Mouse (Mus musculus): Measurements from ENCODE around the gene Gm49405. TPM values are rescaled to one million over a fixed set of nuclear protein-coding genes. Genes with fewer than 3 reads are reported as not detected.
A peak's percentile ranks its signal among the peaks of the same experiment; 100 is the strongest.
"Not testable (repeated sequence)": the region's sequence is repeated elsewhere in the genome, so short reads cannot be mapped to it uniquely, and the experiment has no call there.

Gene Gm49405
- polyA plus RNA-seq, 1 experiment from 2014 or later, result 3.4 TPM

DNA sequence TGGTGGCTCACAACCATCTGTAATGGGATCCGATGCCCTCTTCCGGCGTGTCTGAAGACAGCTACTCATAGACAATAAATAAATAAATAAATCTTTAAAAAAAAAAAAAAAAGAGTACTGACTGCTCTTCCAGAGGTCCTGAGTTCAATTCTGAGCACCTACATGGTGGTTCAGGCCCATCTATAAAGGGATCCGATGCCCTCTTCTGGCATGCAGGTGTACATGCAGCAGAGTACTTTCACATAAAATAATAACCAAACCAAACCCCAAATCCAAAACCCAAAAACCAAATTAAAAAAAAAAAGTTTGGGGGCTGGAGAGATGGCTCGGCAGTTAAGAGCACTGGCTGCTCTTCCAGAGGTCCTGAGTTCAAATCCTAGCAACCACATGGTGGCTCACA is 48.6 kb downstream of the Gm49405 start:
- H3K27me3 ChIP-seq (ENCODE audit: control insufficient read depth, insufficient read depth, low read length); H3K4me3 ChIP-seq (replicated peaks; ENCODE audit: low read length); H3K4me1 ChIP-seq (replicated peaks; ENCODE audit: control insufficient read depth, insufficient read depth, low read length); DNase-seq (ENCODE audit: low spot score); H3K27ac ChIP-seq; H3K9ac ChIP-seq; H3K36me3 ChIP-seq (replicated peaks; ENCODE audit: control insufficient read depth, insufficient read depth); H3K4me2 ChIP-seq (replicated peaks); H3K9me3 ChIP-seq (ENCODE audit: control insufficient read depth, low read length); ATAC-seq (ENCODE audit: low FRiP score): not testable (repeated sequence)
- WGBS, result 89% methylated on average over 5 of the region's 5 CpGs

DNA sequence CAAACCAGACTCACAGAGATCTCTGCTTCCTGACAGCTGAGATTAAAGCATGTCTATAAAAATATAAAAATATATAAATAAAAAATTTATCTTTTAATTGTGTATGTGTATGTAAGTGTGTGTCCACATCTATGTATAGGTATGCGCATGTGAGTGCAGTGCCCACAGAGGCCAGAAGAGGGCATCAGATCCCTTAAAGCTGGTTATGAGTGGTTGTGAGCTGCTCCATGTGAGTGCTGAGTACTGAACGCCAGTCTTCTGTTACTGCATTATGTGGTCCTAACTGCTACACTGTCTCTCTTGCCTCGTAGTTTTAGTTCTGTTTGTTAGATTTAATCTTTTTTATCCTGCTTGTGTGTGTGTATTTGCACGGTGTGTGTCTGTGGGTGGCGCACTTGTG is 50.6 kb downstream of the Gm49405 start:
- Histone ChIP-seq H3K9me3 (ENCODE audit: control insufficient read depth, low read length) (no peaks in the 10 kb centered on the region), H3K27me3 (ENCODE audit: control insufficient read depth, insufficient read depth, low read length) (no peaks in the 10 kb centered on the region), H3K36me3 (replicated peaks; ENCODE audit: control insufficient read depth, insufficient read depth) (no peaks in the 10 kb centered on the region), H3K4me3 (replicated peaks; ENCODE audit: low read length) (no peak overlapping the region), H3K27ac (no peak overlapping the region), H3K4me2 (replicated peaks) (no peak overlapping the region), H3K9ac (no peak overlapping the region), H3K4me1 (replicated peaks; ENCODE audit: control insufficient read depth, insufficient read depth, low read length) (no peaks in the 10 kb centered on the region)
- 96% methylated on average over 5 of the region's 5 CpGs for WGBS
- DNase-seq (ENCODE audit: low spot score), result no peak
- ATAC-seq (ENCODE audit: low FRiP score), result no peak

DNA sequence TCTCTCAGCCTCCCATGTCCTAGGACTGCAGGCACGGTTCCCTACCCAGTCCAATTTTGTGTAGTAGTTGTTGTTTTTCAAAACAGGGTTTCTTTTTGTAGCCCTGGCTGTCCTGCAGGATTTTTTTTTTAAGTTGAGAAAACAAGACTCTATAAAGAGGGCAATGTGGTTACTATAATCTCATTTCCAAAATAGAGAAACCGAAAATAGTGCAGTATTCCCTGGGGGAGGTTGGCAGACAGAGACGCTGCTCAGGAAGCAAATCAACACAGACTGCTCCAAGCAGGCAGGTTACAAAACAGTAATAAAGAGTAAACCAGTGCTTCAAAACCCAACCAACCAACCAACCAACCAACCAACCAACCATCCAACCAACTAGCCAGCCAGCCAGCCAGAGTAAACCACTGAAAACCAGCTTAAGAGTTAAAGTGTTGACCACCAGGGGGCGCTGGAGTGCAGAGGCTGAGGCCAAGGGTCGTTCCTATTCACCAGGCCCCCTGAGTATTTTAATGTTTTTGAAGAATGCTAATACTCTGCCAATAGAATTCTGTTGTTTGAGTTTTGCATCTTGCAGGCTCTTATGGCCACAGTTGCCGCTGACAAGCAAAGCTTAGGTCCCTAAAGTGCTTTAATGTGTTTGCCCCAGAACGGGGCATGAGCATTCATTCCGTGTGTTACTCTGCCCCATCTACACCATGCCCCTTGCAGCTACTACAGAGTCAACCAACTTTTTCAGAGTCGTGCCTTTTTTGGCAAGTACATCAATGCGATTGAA is 51.5 kb downstream of the Gm49405 start:
- no peaks in the 10 kb centered on the region for H3K9me3 ChIP-seq (ENCODE audit: control insufficient read depth, low read length)
- no peaks in the 10 kb centered on the region for H3K27me3 ChIP-seq (ENCODE audit: control insufficient read depth, insufficient read depth, low read length)
- no peak overlapping the region for H3K4me2 ChIP-seq (replicated peaks)
- no peaks in the 10 kb centered on the region for H3K4me1 ChIP-seq (replicated peaks; ENCODE audit: control insufficient read depth, insufficient read depth, low read length)
- H3K4me3 ChIP-seq (replicated peaks; ENCODE audit: low read length), result no peak overlapping the region
- ATAC-seq (ENCODE audit: low FRiP score), result no peak
- DNase-seq (ENCODE audit: low spot score), result peak; percentile 65
- no peaks in the 10 kb centered on the region for H3K36me3 ChIP-seq (replicated peaks; ENCODE audit: control insufficient read depth, insufficient read depth)
- no peak overlapping the region for H3K27ac ChIP-seq
- no peak overlapping the region for H3K9ac ChIP-seq
- WGBS, result 56% methylated on average over 10 of the region's 10 CpGs

DNA sequence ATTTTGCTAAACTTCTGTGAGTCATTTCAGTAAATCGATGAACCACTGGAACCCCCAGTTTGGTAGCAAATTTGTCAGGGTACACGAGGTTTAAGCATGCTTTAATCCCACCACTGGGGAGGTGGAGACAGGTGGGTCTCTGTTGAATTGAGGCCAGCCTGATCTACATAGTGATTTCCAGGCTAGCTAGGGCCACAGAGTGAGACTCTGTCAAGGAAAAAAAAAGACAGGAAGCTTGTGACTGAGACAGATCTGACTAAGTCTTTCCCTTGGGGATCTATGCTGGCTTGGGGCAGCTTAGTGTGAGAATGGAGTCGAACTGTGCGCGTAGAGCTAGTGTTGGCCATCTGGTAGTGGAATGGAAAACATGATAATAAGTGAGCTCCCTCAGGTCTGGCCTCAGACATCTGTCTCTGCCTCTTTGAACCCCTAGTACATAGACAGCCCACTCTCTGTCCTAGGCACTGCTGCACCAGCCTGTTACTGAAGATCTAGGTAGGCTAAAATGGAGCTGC is 52.1 kb downstream of the Gm49405 start:
- Histone ChIP-seq H3K27ac (no peak overlapping the region), H3K4me3 (replicated peaks; ENCODE audit: low read length) (no peak overlapping the region), H3K36me3 (replicated peaks; ENCODE audit: control insufficient read depth, insufficient read depth) (no peaks in the 10 kb centered on the region), H3K4me1 (replicated peaks; ENCODE audit: control insufficient read depth, insufficient read depth, low read length) (no peaks in the 10 kb centered on the region), H3K9ac (no peak overlapping the region), H3K27me3 (ENCODE audit: control insufficient read depth, insufficient read depth, low read length) (no peaks in the 10 kb centered on the region), H3K4me2 (replicated peaks) (no peak overlapping the region), H3K9me3 (ENCODE audit: control insufficient read depth, low read length) (no peaks in the 10 kb centered on the region)
- 71% methylated on average over 5 of the region's 5 CpGs for WGBS
- DNase-seq (ENCODE audit: low spot score), result no peak
- no peak for ATAC-seq (ENCODE audit: low FRiP score)

DNA sequence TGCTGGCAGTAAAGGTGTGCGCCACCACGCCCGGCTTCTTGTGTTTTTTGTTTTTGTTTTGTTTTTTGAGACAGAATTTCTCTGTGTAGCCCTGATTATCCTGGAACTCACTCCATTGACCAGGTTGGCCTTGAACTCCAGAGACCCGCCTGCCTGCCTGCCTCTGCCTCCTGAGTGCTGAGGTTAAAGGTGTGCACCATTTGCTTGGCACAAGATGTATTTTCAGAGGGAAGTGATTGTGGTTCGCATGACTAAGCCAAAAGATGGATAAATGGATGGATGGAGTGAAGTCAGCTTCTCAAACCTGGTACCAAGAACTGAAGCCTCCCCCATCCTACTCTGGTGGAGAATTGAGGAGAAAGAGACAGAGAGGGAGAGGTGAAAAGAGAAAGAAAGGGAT is 54.2 kb downstream of the Gm49405 start:
- 89% methylated on average over 5 of the region's 5 CpGs for WGBS
- Histone ChIP-seq H3K27ac (no peak overlapping the region), H3K36me3 (replicated peaks; ENCODE audit: control insufficient read depth, insufficient read depth) (no peaks in the 10 kb centered on the region), H3K27me3 (ENCODE audit: control insufficient read depth, insufficient read depth, low read length) (no peaks in the 10 kb centered on the region), H3K9me3 (ENCODE audit: control insufficient read depth, low read length) (no peaks in the 10 kb centered on the region), H3K4me3 (replicated peaks; ENCODE audit: low read length) (no peak overlapping the region), H3K4me1 (replicated peaks; ENCODE audit: control insufficient read depth, insufficient read depth, low read length) (no peaks in the 10 kb centered on the region), H3K4me2 (replicated peaks) (no peak overlapping the region), H3K9ac (no peak overlapping the region)
- ATAC-seq (ENCODE audit: low FRiP score), result no peak
- no peak for DNase-seq (ENCODE audit: low spot score)

Other genes starting within 250 kb of the Gm49405 start
- 56.9 and 57.9 TPM in 2 replicates for gene Kmt5b, start 233.2 kb upstream of the Gm49405 start, polyA plus RNA-seq (2014; fragmentation: Nextera tagmentation; extraction: Ambion mirVana)
- 54.7 and 60.8 TPM in 2 replicates for gene Chka, start 148.9 kb upstream of the Gm49405 start, polyA plus RNA-seq (2014; fragmentation: Nextera tagmentation; extraction: Ambion mirVana)
- 11.6 and 13.3 TPM in 2 replicates for gene Tcirg1, start 93.5 kb upstream of the Gm49405 start, polyA plus RNA-seq (2014; fragmentation: Nextera tagmentation; extraction: Ambion mirVana)
- gene Ndufs8, start 87.9 kb upstream of the Gm49405 start, polyA plus RNA-seq (2014; fragmentation: Nextera tagmentation; extraction: Ambion mirVana), result 310 and 332 TPM in 2 replicates
- 2.4 and 3.3 TPM in 2 replicates for gene Aldh3b1, start 70.8 kb upstream of the Gm49405 start, polyA plus RNA-seq (2014; fragmentation: Nextera tagmentation; extraction: Ambion mirVana)
- gene Unc93b1, start 65.4 kb upstream of the Gm49405 start, polyA plus RNA-seq (2014; fragmentation: Nextera tagmentation; extraction: Ambion mirVana), result 9.7 and 10.4 TPM in 2 replicates
- gene Aldh3b3, start 42.0 kb upstream of the Gm49405 start, polyA plus RNA-seq (2014; fragmentation: Nextera tagmentation; extraction: Ambion mirVana), result not detected in 2 replicates
- 0.13 and 0.32 TPM in 2 replicates for gene Aldh3b2, start 28.3 kb upstream of the Gm49405 start, polyA plus RNA-seq (2014; fragmentation: Nextera tagmentation; extraction: Ambion mirVana)
- gene Acy3, start 14.1 kb upstream of the Gm49405 start, polyA plus RNA-seq (2014; fragmentation: Nextera tagmentation; extraction: Ambion mirVana), result 2.1 and 3.6 TPM in 2 replicates
- 0.46 TPM in 2 replicates for gene Tbx10, start 7.9 kb upstream of the Gm49405 start, polyA plus RNA-seq (2014; fragmentation: Nextera tagmentation; extraction: Ambion mirVana)
- gene Nudt8, start within 50 bp of the Gm49405 start, polyA plus RNA-seq (2014; fragmentation: Nextera tagmentation; extraction: Ambion mirVana), result 23.5 TPM in 2 replicates
- gene Doc2g, start 2.7 kb downstream of the Gm49405 start, polyA plus RNA-seq (2014; fragmentation: Nextera tagmentation; extraction: Ambion mirVana), result 4.1 and 5.0 TPM in 2 replicates
- gene Ndufv1, start 12.2 kb downstream of the Gm49405 start, polyA plus RNA-seq (2014; fragmentation: Nextera tagmentation; extraction: Ambion mirVana), result 242 and 259 TPM in 2 replicates
- 477 and 497 TPM in 2 replicates for gene Gstp1, start 37.4 kb downstream of the Gm49405 start, polyA plus RNA-seq (2014; fragmentation: Nextera tagmentation; extraction: Ambion mirVana)
- gene Gstp2, start 45.4 kb downstream of the Gm49405 start, polyA plus RNA-seq (2014; fragmentation: Nextera tagmentation; extraction: Ambion mirVana), result 1.7 TPM in 1 of 2 replicates, not detected in the other
- not detected in 2 replicates for gene Gstp3, start 58.9 kb downstream of the Gm49405 start, polyA plus RNA-seq (2014; fragmentation: Nextera tagmentation; extraction: Ambion mirVana)
- gene Cabp2, start 81.0 kb downstream of the Gm49405 start, polyA plus RNA-seq (2014; fragmentation: Nextera tagmentation; extraction: Ambion mirVana), result not detected in 2 replicates
- 79.2 and 82.1 TPM in 2 replicates for gene Cdk2ap2, start 96.6 kb downstream of the Gm49405 start, polyA plus RNA-seq (2014; fragmentation: Nextera tagmentation; extraction: Ambion mirVana)
- gene Pitpnm1, start 99.4 kb downstream of the Gm49405 start, polyA plus RNA-seq (2014; fragmentation: Nextera tagmentation; extraction: Ambion mirVana), result 70.0 and 74.7 TPM in 2 replicates
- gene Aip, start 125.2 kb downstream of the Gm49405 start, polyA plus RNA-seq (2014; fragmentation: Nextera tagmentation; extraction: Ambion mirVana), result 93.8 and 99.7 TPM in 2 replicates
- not detected in 2 replicates for gene Gpr152, start 139.2 kb downstream of the Gm49405 start, polyA plus RNA-seq (2014; fragmentation: Nextera tagmentation; extraction: Ambion mirVana)
- 0.11 and 0.26 TPM in 2 replicates for gene Cabp4, start 143.4 kb downstream of the Gm49405 start, polyA plus RNA-seq (2014; fragmentation: Nextera tagmentation; extraction: Ambion mirVana)
- 102 TPM in 2 replicates for gene Coro1b, start 148.0 kb downstream of the Gm49405 start, polyA plus RNA-seq (2014; fragmentation: Nextera tagmentation; extraction: Ambion mirVana)
- gene Ptprcap, start 153.0 kb downstream of the Gm49405 start, polyA plus RNA-seq (2014; fragmentation: Nextera tagmentation; extraction: Ambion mirVana), result 0.44 and 0.68 TPM in 2 replicates
- gene Rps6kb2, start 162.7 kb downstream of the Gm49405 start, polyA plus RNA-seq (2014; fragmentation: Nextera tagmentation; extraction: Ambion mirVana), result 35.8 and 39.7 TPM in 2 replicates
- gene Carns1, start 174.9 kb downstream of the Gm49405 start, polyA plus RNA-seq (2014; fragmentation: Nextera tagmentation; extraction: Ambion mirVana), result 5.3 and 6.0 TPM in 2 replicates
- 0.43 and 0.68 TPM in 2 replicates for gene Tbc1d10c, start 190.7 kb downstream of the Gm49405 start, polyA plus RNA-seq (2014; fragmentation: Nextera tagmentation; extraction: Ambion mirVana)
- 581 and 604 TPM in 2 replicates for gene Ppp1ca, start 191.4 kb downstream of the Gm49405 start, polyA plus RNA-seq (2014; fragmentation: Nextera tagmentation; extraction: Ambion mirVana)
- 19.4 and 22.5 TPM in 2 replicates for gene Rad9a, start 201.0 kb downstream of the Gm49405 start, polyA plus RNA-seq (2014; fragmentation: Nextera tagmentation; extraction: Ambion mirVana)
- gene Clcf1, start 213.6 kb downstream of the Gm49405 start, polyA plus RNA-seq (2014; fragmentation: Nextera tagmentation; extraction: Ambion mirVana), result 0.51 and 0.53 TPM in 2 replicates
- gene AC109138.7, start 213.7 kb downstream of the Gm49405 start, polyA plus RNA-seq (2014; fragmentation: Nextera tagmentation; extraction: Ambion mirVana), result not detected in 2 replicates
- gene Pold4, start 231.3 kb downstream of the Gm49405 start, polyA plus RNA-seq (2014; fragmentation: Nextera tagmentation; extraction: Ambion mirVana), result 18.8 and 20.4 TPM in 2 replicates